Mouse (Mus musculus) central nervous system, embryonic 11.5 days (tissue): ENCODE results near the gene Zgrf1. TPM values are rescaled to one million over a fixed set of nuclear protein-coding genes. Genes with fewer than 3 reads are reported as not detected.

Experiments
- polyA plus RNA-seq: library from polyadenylated mRNA; depleted of rRNA; stranded (reverse); fragments of >200 nt; gene quantifications from 2 replicates; pipeline ENCODE4 v1.2.3, GENCODE M21; 2012; rRNA removed

Zgrf1 gene
- 20.8 and 24.2 TPM in 2 replicates for polyA plus RNA-seq

GRCm38 (mm10) chr3:127552973-127553719, at the start of gene Zgrf1, which contains the start of gene Larp7:
Gene Zgrf1, plus strand, starts transcription at chr3:127553489.
Gene Larp7, minus strand, starts transcription at chr3:127553349.

GRCm38 (mm10) chr3:127633080-127634032, 80.1 kb downstream of the Zgrf1 start, which contains the start of gene Neurog2:
Gene Neurog2, plus strand, starts transcription at chr3:127633135.

Other genes starting within 250 kb of the Zgrf1 start
- gene Ank2, start 54.1 kb upstream of the Zgrf1 start, polyA plus RNA-seq, result 57.9 and 60.3 TPM in 2 replicates
- 57.1 and 105 TPM in 2 replicates for gene Larp7, start 140 bp upstream of the Zgrf1 start, polyA plus RNA-seq
- gene Neurog2, start 79.6 kb downstream of the Zgrf1 start, polyA plus RNA-seq, result 45.2 and 72.5 TPM in 2 replicates
- gene Alpk1, start 227.0 kb downstream of the Zgrf1 start, polyA plus RNA-seq, result 2.6 and 2.8 TPM in 2 replicates
- gene Tifa, start 236.3 kb downstream of the Zgrf1 start, polyA plus RNA-seq, result 2.6 and 2.9 TPM in 2 replicates